Mouse (Mus musculus) neural tube, embryonic 14.5 days (tissue): ENCODE results near the gene Epb41l5. TPM values are rescaled to one million over a fixed set of nuclear protein-coding genes. Genes with fewer than 3 reads are reported as not detected.

Experiments
- polyA plus RNA-seq: library from polyadenylated mRNA; unstranded; fragments of >200 nt; fragmentation: Nextera tagmentation; extraction: Ambion mirVana; gene quantifications from 2 replicates; pipeline ENCODE4 v1.2.1, GENCODE M21; 2014

Epb41l5 gene
- polyA plus RNA-seq, 1 experiment from 2014 or later = 20.6 TPM

Other genes starting within 250 kb of the Epb41l5 start
- gene Inhbb, start 226.8 kb downstream of the Epb41l5 start, polyA plus RNA-seq = 2.4 and 2.7 TPM in 2 replicates
- 35.8 and 58.6 TPM in 2 replicates for gene Ralb, start 144.2 kb downstream of the Epb41l5 start, polyA plus RNA-seq
- gene Tmem185b, start 122.8 kb downstream of the Epb41l5 start, polyA plus RNA-seq = 15.2 and 20.7 TPM in 2 replicates
- 18.0 and 19.1 TPM in 2 replicates for gene Ptpn4, start 188.6 kb upstream of the Epb41l5 start, polyA plus RNA-seq